Mouse (Mus musculus): ENCODE measurements at regions not wholly inside any gene's neighbourhood (a gene's known extent, or its start where the extent isn't known, plus 50 kb on each side); places are given as distances from the start of the nearest gene placed in this dataset.

DNA sequence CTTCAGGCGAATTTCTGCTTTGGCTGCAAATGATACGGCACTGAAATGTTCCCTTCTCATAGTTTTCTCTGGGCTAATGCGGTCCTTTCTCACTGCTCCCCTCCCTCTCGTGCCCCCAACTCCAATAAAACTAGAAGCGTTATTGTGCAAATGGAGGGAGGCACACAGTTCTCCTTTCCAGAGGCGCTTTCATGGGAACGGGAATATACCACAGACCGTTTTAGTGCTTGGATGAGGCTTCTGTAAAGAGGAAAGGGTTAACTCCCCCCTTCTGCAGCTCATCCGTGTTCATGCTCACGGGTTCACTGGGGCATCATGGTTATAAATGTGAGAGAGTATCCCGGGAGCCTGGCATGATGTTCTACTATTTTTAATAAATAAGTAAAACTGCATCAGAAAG, 231.2 kb downstream of the Ttll7 start:
- 87% methylated on average over 11 of the region's 11 CpGs for WGBS
- H3K36me3 ChIP-seq (ENCODE audit: control insufficient read depth, insufficient read depth, low read length): no peaks in the 10 kb centered on the region
- peaks cover 2 to 23% of the 10 kb centered on the region in 2 experiments; a peak in 3 of 4 replicates for H3K4me1 ChIP-seq (ENCODE audit: control insufficient read depth in 2 of 2, insufficient read depth in 2 of 2, low read length in 2 of 2)
- H3K27ac ChIP-seq (replicated peaks in 1 of 2; ENCODE audit: control insufficient read depth in 1 of 2, insufficient read depth in 1 of 2, low read depth in 2 of 2, low read length in 2 of 2): no peak overlapping the region
- no peaks in the 10 kb centered on the region for H3K9me3 ChIP-seq (ENCODE audit: control insufficient read depth, low read length)
- no peak overlapping the region for H3K4me3 ChIP-seq (ENCODE audit: control insufficient read depth in 1 of 2, insufficient read depth in 1 of 2, low read depth in 1 of 2, low read length in 2 of 2)
- ATAC-seq (ENCODE audit: insufficient number of reproducible peaks, insufficient read depth, low FRiP score, low read depth): no peak
- H3K9ac ChIP-seq (ENCODE audit: low read length): no peak overlapping the region
- H3K4me2 ChIP-seq (ENCODE audit: low read length): no peak overlapping the region
- H3K27me3 ChIP-seq (ENCODE audit: control insufficient read depth, insufficient read depth, low read length): no peaks in the 10 kb centered on the region

DNA sequence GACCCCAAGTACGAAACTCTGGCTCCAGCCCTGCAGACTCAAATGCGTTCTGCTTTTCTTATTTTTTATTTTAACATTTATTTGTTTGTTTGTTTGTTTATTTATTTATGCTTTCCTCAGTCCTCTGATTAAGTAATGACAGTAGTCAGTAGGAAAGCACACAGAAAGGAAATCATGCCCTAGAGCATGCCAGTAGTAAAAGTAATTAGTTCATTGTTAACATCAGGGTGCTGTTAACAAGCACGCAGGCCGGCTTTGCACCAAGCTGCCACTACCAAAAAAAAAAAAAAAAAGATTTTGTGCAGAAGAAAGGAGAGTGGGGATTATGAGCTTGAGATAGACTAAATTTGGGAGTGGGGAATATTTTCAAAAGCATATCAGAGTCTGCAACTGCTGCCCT, 231.7 kb downstream of the Ttll7 start:
- H3K4me1 ChIP-seq (ENCODE audit: control insufficient read depth in 2 of 2, insufficient read depth in 2 of 2, low read length in 2 of 2): peaks cover 2 to 23% of the 10 kb centered on the region in 2 experiments; a peak in 3 of 4 replicates
- no peak overlapping the region for H3K27ac ChIP-seq (replicated peaks in 1 of 2; ENCODE audit: control insufficient read depth in 1 of 2, insufficient read depth in 1 of 2, low read depth in 2 of 2, low read length in 2 of 2)
- H3K4me2 ChIP-seq (ENCODE audit: low read length): no peak overlapping the region
- WGBS: 87% methylated on average over 4 of the region's 4 CpGs
- H3K36me3 ChIP-seq (ENCODE audit: control insufficient read depth, insufficient read depth, low read length): no peaks in the 10 kb centered on the region
- no peak overlapping the region for H3K4me3 ChIP-seq (ENCODE audit: control insufficient read depth in 1 of 2, insufficient read depth in 1 of 2, low read depth in 1 of 2, low read length in 2 of 2)
- no peak overlapping the region for H3K9ac ChIP-seq (ENCODE audit: low read length)
- ATAC-seq (ENCODE audit: insufficient number of reproducible peaks, insufficient read depth, low FRiP score, low read depth): no peak
- H3K9me3 ChIP-seq (ENCODE audit: control insufficient read depth, low read length): no peaks in the 10 kb centered on the region
- no peaks in the 10 kb centered on the region for H3K27me3 ChIP-seq (ENCODE audit: control insufficient read depth, insufficient read depth, low read length)

DNA sequence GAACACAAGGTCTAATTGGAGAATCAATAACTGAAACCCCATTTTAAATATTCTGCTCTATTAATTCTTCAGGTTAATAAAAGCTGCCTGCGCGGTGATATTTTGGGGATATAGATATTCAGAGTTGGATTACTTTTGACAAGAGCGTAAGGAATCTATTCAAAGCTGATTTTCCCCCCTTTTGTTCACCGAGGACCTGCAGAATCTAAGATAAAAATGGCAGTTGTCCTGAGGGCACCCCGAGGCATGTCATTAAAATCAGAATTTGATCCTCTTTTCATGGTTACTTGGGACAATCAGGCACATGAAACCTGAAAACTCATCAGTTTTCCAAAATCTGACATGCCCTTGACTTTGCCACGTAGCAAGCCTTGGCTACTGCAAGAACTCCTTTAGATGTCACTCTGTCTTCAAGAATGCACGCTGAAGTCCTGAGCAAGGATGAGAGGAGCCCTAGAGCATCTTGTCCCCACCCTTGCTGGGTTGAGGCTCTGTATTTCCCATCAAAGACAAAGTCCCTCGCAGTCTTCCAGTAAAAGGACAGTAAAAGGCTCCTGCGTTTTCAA, 232.5 kb downstream of the Ttll7 start:
- Histone ChIP-seq H3K27ac (replicated peaks in 1 of 2; ENCODE audit: control insufficient read depth in 1 of 2, insufficient read depth in 1 of 2, low read depth in 2 of 2, low read length in 2 of 2) (no peak overlapping the region), H3K9me3 (ENCODE audit: control insufficient read depth, low read length) (no peaks in the 10 kb centered on the region), H3K4me1 (ENCODE audit: control insufficient read depth in 2 of 2, insufficient read depth in 2 of 2, low read length in 2 of 2) (peaks cover 2 to 21% of the 10 kb centered on the region in 2 experiments; a peak in 3 of 4 replicates), H3K9ac (ENCODE audit: low read length) (no peak overlapping the region), H3K4me2 (ENCODE audit: low read length) (no peak overlapping the region), H3K27me3 (ENCODE audit: control insufficient read depth, insufficient read depth, low read length) (no peaks in the 10 kb centered on the region), H3K36me3 (ENCODE audit: control insufficient read depth, insufficient read depth, low read length) (no peaks in the 10 kb centered on the region), H3K4me3 (ENCODE audit: control insufficient read depth in 1 of 2, insufficient read depth in 1 of 2, low read depth in 1 of 2, low read length in 2 of 2) (no peak overlapping the region)
- WGBS: 80% methylated on average over 9 of the region's 9 CpGs
- no peak for ATAC-seq (ENCODE audit: insufficient number of reproducible peaks, insufficient read depth, low FRiP score, low read depth)

DNA sequence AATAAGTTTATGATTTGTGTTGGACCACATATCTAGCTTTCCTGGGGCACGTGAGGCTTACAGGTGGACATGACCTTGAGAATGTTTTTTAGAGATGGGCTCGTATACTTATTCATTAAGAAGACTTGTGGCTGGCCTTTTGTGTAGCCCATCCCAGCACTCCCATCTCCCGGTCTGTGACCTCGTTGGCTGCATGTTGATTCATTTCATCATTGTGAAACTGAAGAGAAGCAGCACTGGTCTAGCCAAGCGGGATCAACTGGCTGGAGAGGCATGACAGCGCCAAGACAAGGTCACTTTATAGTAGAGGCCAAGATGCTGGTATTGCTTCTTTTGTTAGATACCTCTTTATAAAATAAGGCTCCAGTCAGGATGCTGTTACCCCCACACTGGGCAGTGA, 236.0 kb downstream of the Ttll7 start:
- no peak for ATAC-seq (ENCODE audit: insufficient number of reproducible peaks, insufficient read depth, low FRiP score, low read depth)
- no peak overlapping the region for H3K4me3 ChIP-seq (ENCODE audit: control insufficient read depth in 1 of 2, insufficient read depth in 1 of 2, low read depth in 1 of 2, low read length in 2 of 2)
- H3K4me1 ChIP-seq (ENCODE audit: control insufficient read depth in 2 of 2, insufficient read depth in 2 of 2, low read length in 2 of 2): peaks cover 0 to 4% of the 10 kb centered on the region in 2 experiments; a peak in 1 of 4 replicates
- H3K9me3 ChIP-seq (ENCODE audit: control insufficient read depth, low read length): no peaks in the 10 kb centered on the region
- no peak overlapping the region for H3K4me2 ChIP-seq (ENCODE audit: low read length)
- 79% methylated on average over 6 of the region's 6 CpGs for WGBS
- no peak overlapping the region for H3K27ac ChIP-seq (replicated peaks in 1 of 2; ENCODE audit: control insufficient read depth in 1 of 2, insufficient read depth in 1 of 2, low read depth in 2 of 2, low read length in 2 of 2)
- no peaks in the 10 kb centered on the region for H3K36me3 ChIP-seq (ENCODE audit: control insufficient read depth, insufficient read depth, low read length)
- no peaks in the 10 kb centered on the region for H3K27me3 ChIP-seq (ENCODE audit: control insufficient read depth, insufficient read depth, low read length)
- no peak overlapping the region for H3K9ac ChIP-seq (ENCODE audit: low read length)

DNA sequence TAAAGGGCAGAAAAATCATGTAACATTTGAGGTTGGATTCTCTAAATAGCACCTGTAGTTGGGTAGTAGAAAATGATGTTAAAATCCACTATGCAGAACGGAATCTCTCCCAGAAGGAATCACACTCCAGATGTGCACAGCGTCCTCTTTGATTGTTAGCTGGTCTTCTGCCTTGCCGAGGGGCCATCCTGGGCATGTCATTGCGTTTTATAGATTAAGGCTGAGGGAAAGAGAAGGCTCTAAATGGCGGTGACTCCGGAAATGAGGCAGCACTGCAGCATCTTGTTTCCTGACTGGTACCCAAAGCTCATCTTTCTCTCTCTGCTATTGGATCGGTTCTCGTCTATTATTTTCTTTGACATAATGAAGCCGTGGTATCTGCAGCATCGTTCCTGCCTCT, 237.5 kb downstream of the Ttll7 start:
- WGBS: 82% methylated on average over 10 of the region's 10 CpGs
- ATAC-seq (ENCODE audit: insufficient number of reproducible peaks, insufficient read depth, low FRiP score, low read depth): no peak
- H3K4me1 ChIP-seq (ENCODE audit: control insufficient read depth in 2 of 2, insufficient read depth in 2 of 2, low read length in 2 of 2): peaks cover 0 to 4% of the 10 kb centered on the region in 2 experiments; a peak in 1 of 4 replicates

DNA sequence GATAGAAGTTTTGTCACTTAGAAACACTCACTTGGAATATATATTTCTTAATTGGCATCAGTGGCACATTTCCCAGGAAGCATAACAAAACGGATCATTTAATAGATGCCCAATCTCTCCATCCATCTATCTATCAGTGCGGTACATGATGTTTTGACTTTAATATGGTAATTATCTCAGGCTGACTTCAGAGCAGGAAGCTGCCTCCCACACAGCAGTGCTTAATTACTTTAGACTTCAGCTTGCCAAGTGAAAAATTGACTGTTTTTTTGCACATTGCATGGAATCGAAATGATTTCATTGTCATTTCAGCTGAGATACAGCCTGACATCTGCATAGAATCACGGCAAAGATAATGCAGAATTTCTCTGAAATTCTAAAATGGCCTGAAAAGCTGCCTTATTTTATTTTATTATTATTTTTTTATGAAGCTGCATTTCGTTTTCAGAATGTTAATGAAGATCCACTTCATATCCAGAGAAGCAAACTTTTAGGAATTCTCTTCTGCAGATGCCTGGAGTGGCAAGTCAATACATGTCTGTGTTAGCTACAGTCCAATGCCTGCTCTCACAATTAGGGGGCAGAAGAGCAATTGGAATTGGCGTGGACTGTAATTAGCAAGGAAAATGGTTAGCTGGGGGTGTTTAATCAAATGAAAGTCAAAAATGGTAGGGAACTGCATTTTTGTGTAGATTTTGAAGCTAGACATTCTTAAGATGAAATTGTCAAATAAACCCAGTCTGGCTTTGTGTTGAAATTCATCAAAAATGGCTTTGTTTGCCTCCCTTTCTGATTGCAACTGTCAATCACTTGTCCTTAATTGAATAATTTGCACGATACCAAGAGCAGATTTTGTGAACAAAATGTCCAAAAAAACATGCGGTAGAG, 240.3 kb downstream of the Ttll7 start:
- Histone ChIP-seq H3K36me3 (ENCODE audit: control insufficient read depth, insufficient read depth, low read length) (no peaks in the 10 kb centered on the region), H3K4me3 (ENCODE audit: control insufficient read depth in 1 of 2, insufficient read depth in 1 of 2, low read depth in 1 of 2, low read length in 2 of 2) (no peak overlapping the region), H3K4me1 (ENCODE audit: control insufficient read depth in 2 of 2, insufficient read depth in 2 of 2, low read length in 2 of 2) (peaks cover 0 to 3% of the 10 kb centered on the region in 2 experiments; a peak in 1 of 4 replicates), H3K9me3 (ENCODE audit: control insufficient read depth, low read length) (no peaks in the 10 kb centered on the region), H3K27me3 (ENCODE audit: control insufficient read depth, insufficient read depth, low read length) (no peaks in the 10 kb centered on the region), H3K27ac (replicated peaks in 1 of 2; ENCODE audit: control insufficient read depth in 1 of 2, insufficient read depth in 1 of 2, low read depth in 2 of 2, low read length in 2 of 2) (no peak overlapping the region), H3K4me2 (ENCODE audit: low read length) (no peak overlapping the region), H3K9ac (ENCODE audit: low read length) (no peak overlapping the region)
- no peak for ATAC-seq (ENCODE audit: insufficient number of reproducible peaks, insufficient read depth, low FRiP score, low read depth)
- 78% methylated on average over 8 of the region's 8 CpGs for WGBS

More for the DNA sequence above, 237.5 kb downstream of the Ttll7 start:
- no peaks in the 10 kb centered on the region for H3K27me3 ChIP-seq (ENCODE audit: control insufficient read depth, insufficient read depth, low read length)
- no peak overlapping the region for H3K4me3 ChIP-seq (ENCODE audit: control insufficient read depth in 1 of 2, insufficient read depth in 1 of 2, low read depth in 1 of 2, low read length in 2 of 2)
- H3K9ac ChIP-seq (ENCODE audit: low read length): no peak overlapping the region
- no peak overlapping the region for H3K27ac ChIP-seq (replicated peaks in 1 of 2; ENCODE audit: control insufficient read depth in 1 of 2, insufficient read depth in 1 of 2, low read depth in 2 of 2, low read length in 2 of 2)
- H3K4me2 ChIP-seq (ENCODE audit: low read length): no peak overlapping the region
- no peaks in the 10 kb centered on the region for H3K9me3 ChIP-seq (ENCODE audit: control insufficient read depth, low read length)
- no peaks in the 10 kb centered on the region for H3K36me3 ChIP-seq (ENCODE audit: control insufficient read depth, insufficient read depth, low read length)

GRCm38 (mm10) chr3:147093076-147093380, 240.9 kb downstream of the Ttll7 start:
- 91% methylated on average over 5 of the region's 5 CpGs for WGBS
- no peaks in the 10 kb centered on the region for H3K36me3 ChIP-seq (ENCODE audit: control insufficient read depth, insufficient read depth, low read length)

More at GRCm38 (mm10) chr3:147093076-147093380, 240.9 kb downstream of the Ttll7 start:
- Histone ChIP-seq H3K27me3 (ENCODE audit: control insufficient read depth, insufficient read depth, low read length) (no peaks in the 10 kb centered on the region), H3K4me3 (ENCODE audit: control insufficient read depth in 1 of 2, insufficient read depth in 1 of 2, low read depth in 1 of 2, low read length in 2 of 2) (no peak overlapping the region), H3K4me1 (ENCODE audit: control insufficient read depth in 2 of 2, insufficient read depth in 2 of 2, low read length in 2 of 2) (peaks cover 1 to 4% of the 10 kb centered on the region in 2 experiments; a peak in 2 of 4 replicates), H3K9ac (ENCODE audit: low read length) (no peak overlapping the region), H3K27ac (replicated peaks in 1 of 2; ENCODE audit: control insufficient read depth in 1 of 2, insufficient read depth in 1 of 2, low read depth in 2 of 2, low read length in 2 of 2) (no peak overlapping the region), H3K9me3 (ENCODE audit: control insufficient read depth, low read length) (no peaks in the 10 kb centered on the region), H3K4me2 (ENCODE audit: low read length) (no peak overlapping the region)
- no peak for ATAC-seq (ENCODE audit: insufficient number of reproducible peaks, insufficient read depth, low FRiP score, low read depth)

Data from heart, embryonic 14.5 days (tissue).